Mouse (Mus musculus): ENCODE data around the gene Dcaf17. TPM values are rescaled to one million over a fixed set of nuclear protein-coding genes. Genes with fewer than 3 reads are reported as not detected.
A peak's percentile ranks its signal among the peaks of the same experiment; 100 is the strongest.

Gene Dcaf17
- polyA plus RNA-seq, 1 experiment from 2014 or later = 18.2 TPM

- 33% methylated on average over 12 of the region's 12 CpGs for WGBS (ENCODE audit: insufficient replicate concordance)
- peaks cover 5% of the 10 kb centered on the region; the same call in 1 of the 2 replicates for H3K4me1 ChIP-seq (ENCODE audit: control insufficient read depth, low read depth, low read length)
- ATAC-seq (ENCODE audit: low read depth) = no peak
- H3K36me3 ChIP-seq (ENCODE audit: control insufficient read depth, insufficient read depth) = no peaks in the 10 kb centered on the region
- H3K4me2 ChIP-seq (ENCODE audit: low read depth, low read length) = no peak overlapping the region
- H3K4me3 ChIP-seq (ENCODE audit: low read depth, low read length) = no peak overlapping the region
- H3K27ac ChIP-seq (ENCODE audit: low read length) = no peak overlapping the region
- H3K27me3 ChIP-seq (ENCODE audit: control insufficient read depth, insufficient read depth, low read depth, low read length) = no peaks in the 10 kb centered on the region
- H3K9ac ChIP-seq (ENCODE audit: low read depth, low read length) = no peak overlapping the region
- H3K9me3 ChIP-seq (replicated peaks; ENCODE audit: control insufficient read depth, low read length) = no peaks in the 10 kb centered on the region
Observed at GRCm38 (mm10) chr2:71025576-71026315, 29.4 kb upstream of the Dcaf17 start.

GRCm38 (mm10) chr2:71026787-71027186 is 28.3 kb upstream of the Dcaf17 start:
- WGBS (ENCODE audit: insufficient replicate concordance) = 24% methylated on average over 5 of the region's 5 CpGs

GRCm38 (mm10) chr2:71027631-71028030 is 27.5 kb upstream of the Dcaf17 start:
- H3K4me3 ChIP-seq (ENCODE audit: low read depth, low read length) = no peak overlapping the region
- no peak overlapping the region for H3K4me2 ChIP-seq (ENCODE audit: low read depth, low read length)
- H3K4me1 ChIP-seq (ENCODE audit: control insufficient read depth, low read depth, low read length) = peaks cover 14% of the 10 kb centered on the region
- WGBS (ENCODE audit: insufficient replicate concordance) = 91% methylated on average over 9 of the region's 9 CpGs
- no peaks in the 10 kb centered on the region for H3K9me3 ChIP-seq (replicated peaks; ENCODE audit: control insufficient read depth, low read length)
- H3K27ac ChIP-seq (ENCODE audit: low read length) = no peak overlapping the region
- H3K9ac ChIP-seq (ENCODE audit: low read depth, low read length) = no peak overlapping the region
- H3K27me3 ChIP-seq (ENCODE audit: control insufficient read depth, insufficient read depth, low read depth, low read length) = no peaks in the 10 kb centered on the region
- no peak for ATAC-seq (ENCODE audit: low read depth)
- no peaks in the 10 kb centered on the region for H3K36me3 ChIP-seq (ENCODE audit: control insufficient read depth, insufficient read depth)

More at GRCm38 (mm10) chr2:71026787-71027186, 28.3 kb upstream of the Dcaf17 start:
- H3K4me3 ChIP-seq (ENCODE audit: low read depth, low read length) = no peak overlapping the region
- H3K4me1 ChIP-seq (ENCODE audit: control insufficient read depth, low read depth, low read length) = peaks cover 6% of the 10 kb centered on the region
- H3K36me3 ChIP-seq (ENCODE audit: control insufficient read depth, insufficient read depth) = no peaks in the 10 kb centered on the region
- no peaks in the 10 kb centered on the region for H3K9me3 ChIP-seq (replicated peaks; ENCODE audit: control insufficient read depth, low read length)
- no peaks in the 10 kb centered on the region for H3K27me3 ChIP-seq (ENCODE audit: control insufficient read depth, insufficient read depth, low read depth, low read length)
- no peak overlapping the region for H3K27ac ChIP-seq (ENCODE audit: low read length)
- H3K9ac ChIP-seq (ENCODE audit: low read depth, low read length) = no peak overlapping the region
- ATAC-seq (ENCODE audit: low read depth) = peak; percentile 76
- H3K4me2 ChIP-seq (ENCODE audit: low read depth, low read length) = no peak overlapping the region

- Histone ChIP-seq H3K27ac (ENCODE audit: low read length) (no peak overlapping the region), H3K4me2 (ENCODE audit: low read depth, low read length) (no peak overlapping the region), H3K4me3 (ENCODE audit: low read depth, low read length) (no peak overlapping the region), H3K36me3 (ENCODE audit: control insufficient read depth, insufficient read depth) (no peaks in the 10 kb centered on the region), H3K27me3 (ENCODE audit: control insufficient read depth, insufficient read depth, low read depth, low read length) (no peaks in the 10 kb centered on the region), H3K9me3 (replicated peaks; ENCODE audit: control insufficient read depth, low read length) (no peaks in the 10 kb centered on the region), H3K4me1 (ENCODE audit: control insufficient read depth, low read depth, low read length) (peaks cover 10% of the 10 kb centered on the region), H3K9ac (ENCODE audit: low read depth, low read length) (no peak overlapping the region)
- peak; percentile 54 for ATAC-seq (ENCODE audit: low read depth)
- WGBS (ENCODE audit: insufficient replicate concordance) = 64% methylated on average over 2 of the region's 2 CpGs
Observed at GRCm38 (mm10) chr2:71030663-71031062, 24.5 kb upstream of the Dcaf17 start.

GRCm38 (mm10) chr2:71031973-71032794 is 22.9 kb upstream of the Dcaf17 start:
- H3K4me1 ChIP-seq (ENCODE audit: control insufficient read depth, low read depth, low read length) = peaks cover 9% of the 10 kb centered on the region
- H3K36me3 ChIP-seq (ENCODE audit: control insufficient read depth, insufficient read depth) = no peaks in the 10 kb centered on the region
- ATAC-seq (ENCODE audit: low read depth) = no peak
- no peak overlapping the region for H3K9ac ChIP-seq (ENCODE audit: low read depth, low read length)
- H3K9me3 ChIP-seq (replicated peaks; ENCODE audit: control insufficient read depth, low read length) = no peaks in the 10 kb centered on the region
- 38% methylated on average over 18 of the region's 18 CpGs for WGBS (ENCODE audit: insufficient replicate concordance)
- no peaks in the 10 kb centered on the region for H3K27me3 ChIP-seq (ENCODE audit: control insufficient read depth, insufficient read depth, low read depth, low read length)
- no peak overlapping the region for H3K4me3 ChIP-seq (ENCODE audit: low read depth, low read length)
- no peak overlapping the region for H3K4me2 ChIP-seq (ENCODE audit: low read depth, low read length)
- H3K27ac ChIP-seq (ENCODE audit: low read length) = no peak overlapping the region

GRCm38 (mm10) chr2:71033014-71033413 is 22.1 kb upstream of the Dcaf17 start:
- Histone ChIP-seq H3K4me3 (ENCODE audit: low read depth, low read length) (no peak overlapping the region), H3K9ac (ENCODE audit: low read depth, low read length) (no peak overlapping the region), H3K27me3 (ENCODE audit: control insufficient read depth, insufficient read depth, low read depth, low read length) (no peaks in the 10 kb centered on the region), H3K4me1 (ENCODE audit: control insufficient read depth, low read depth, low read length) (peaks cover 9% of the 10 kb centered on the region), H3K9me3 (replicated peaks; ENCODE audit: control insufficient read depth, low read length) (no peaks in the 10 kb centered on the region), H3K27ac (ENCODE audit: low read length) (no peak overlapping the region), H3K4me2 (ENCODE audit: low read depth, low read length) (no peak overlapping the region), H3K36me3 (ENCODE audit: control insufficient read depth, insufficient read depth) (no peaks in the 10 kb centered on the region)
- WGBS (ENCODE audit: insufficient replicate concordance) = 77% methylated on average over 4 of the region's 4 CpGs
- no peak for ATAC-seq (ENCODE audit: low read depth)

- H3K9ac ChIP-seq (ENCODE audit: low read depth, low read length) = no peak overlapping the region
- H3K4me3 ChIP-seq (ENCODE audit: low read depth, low read length) = no peak overlapping the region
- no peaks in the 10 kb centered on the region for H3K36me3 ChIP-seq (ENCODE audit: control insufficient read depth, insufficient read depth)
- no peaks in the 10 kb centered on the region for H3K9me3 ChIP-seq (replicated peaks; ENCODE audit: control insufficient read depth, low read length)
- no peaks in the 10 kb centered on the region for H3K27me3 ChIP-seq (ENCODE audit: control insufficient read depth, insufficient read depth, low read depth, low read length)
- peaks cover 9% of the 10 kb centered on the region for H3K4me1 ChIP-seq (ENCODE audit: control insufficient read depth, low read depth, low read length)
- 72% methylated on average over 8 of the region's 8 CpGs for WGBS (ENCODE audit: insufficient replicate concordance)
- no peak overlapping the region for H3K4me2 ChIP-seq (ENCODE audit: low read depth, low read length)
- H3K27ac ChIP-seq (ENCODE audit: low read length) = no peak overlapping the region
- no peak for ATAC-seq (ENCODE audit: low read depth)
Observed at GRCm38 (mm10) chr2:71033987-71034386, 21.1 kb upstream of the Dcaf17 start.

GRCm38 (mm10) chr2:71037447-71037846 is 17.7 kb upstream of the Dcaf17 start:
- H3K27me3 ChIP-seq (ENCODE audit: control insufficient read depth, insufficient read depth, low read depth, low read length) = no peaks in the 10 kb centered on the region
- no peak overlapping the region for H3K4me3 ChIP-seq (ENCODE audit: low read depth, low read length)
- peaks cover 1% of the 10 kb centered on the region; the same call in 1 of the 2 replicates for H3K4me1 ChIP-seq (ENCODE audit: control insufficient read depth, low read depth, low read length)
- no peak for ATAC-seq (ENCODE audit: low read depth)
- H3K9me3 ChIP-seq (replicated peaks; ENCODE audit: control insufficient read depth, low read length) = no peaks in the 10 kb centered on the region
- no peak overlapping the region for H3K4me2 ChIP-seq (ENCODE audit: low read depth, low read length)
- H3K36me3 ChIP-seq (ENCODE audit: control insufficient read depth, insufficient read depth) = no peaks in the 10 kb centered on the region
- 55% methylated on average over 6 of the region's 6 CpGs for WGBS (ENCODE audit: insufficient replicate concordance)
- no peak overlapping the region for H3K27ac ChIP-seq (ENCODE audit: low read length)
- H3K9ac ChIP-seq (ENCODE audit: low read depth, low read length) = no peak overlapping the region
